Comparison of ENCODE assay signal across 23 mouse cellular contexts in the genomic region with DNA sequence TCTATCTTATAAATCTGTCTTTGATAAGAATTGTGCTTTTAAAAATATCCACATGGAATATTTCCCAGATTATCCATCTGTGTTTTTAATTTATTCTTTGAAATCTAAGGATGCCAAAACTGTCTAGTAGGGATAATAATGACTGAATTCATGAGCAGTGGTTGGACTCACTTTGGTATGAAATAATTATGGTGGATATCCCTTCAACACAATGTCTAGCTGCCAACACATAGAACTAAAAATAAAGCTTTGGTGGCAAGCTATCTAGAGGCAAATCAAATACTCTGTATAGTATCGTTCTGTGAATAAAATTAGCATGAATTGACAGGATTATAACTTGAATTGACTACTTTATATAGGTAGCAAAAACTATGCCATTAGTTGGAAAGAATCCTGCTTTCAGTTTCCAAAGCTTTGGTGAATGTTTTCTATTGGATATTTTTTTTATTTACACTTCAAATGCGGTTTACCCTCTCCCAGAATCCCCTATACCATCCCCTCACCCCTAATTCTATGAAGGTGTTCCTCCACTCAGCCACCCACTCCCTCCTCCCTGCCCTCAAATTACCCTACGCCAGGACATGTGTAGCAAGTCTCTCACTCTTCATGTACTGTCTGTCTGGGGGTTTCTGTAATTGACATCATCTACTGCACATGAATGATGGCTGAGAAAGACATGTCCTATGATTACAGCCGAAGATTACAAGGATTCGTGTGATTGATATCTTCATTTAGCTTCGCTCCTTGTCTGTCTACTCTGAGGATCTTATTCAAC.
"Had no signal": no experiment of that assay in that cellular context is flagged by ENCODE, and none has a peak within 500 bp of the region (broad histone marks: within the 10 kb centered on the region; RNA-seq: fewer than 3 reads in every experiment).

No protein-coding gene starts in this region.

- H3K4me1 ChIP-seq: limb, embryonic 12.5 days; limb, embryonic 15.5 days; megakaryocyte, embryonic 14.5 days; midbrain, embryonic 12.5 days; midbrain, embryonic 15.5 days; neural tube, embryonic 12.5 days; stomach, embryonic 15.5 days had no signal

- H3K9ac ChIP-seq: limb, embryonic 12.5 days; limb, embryonic 15.5 days; liver, embryonic 14.5 days; liver, postnatal 0 days; lung, embryonic 14.5 days; midbrain, embryonic 12.5 days; midbrain, embryonic 15.5 days; neural tube, embryonic 12.5 days; stomach, embryonic 15.5 days had no signal

- H3K36me3 ChIP-seq: limb, embryonic 12.5 days; limb, embryonic 15.5 days; midbrain, embryonic 12.5 days; midbrain, embryonic 15.5 days; neural tube, embryonic 12.5 days; stomach, embryonic 15.5 days had no signal

- H3K27me3 ChIP-seq: limb, embryonic 12.5 days; limb, embryonic 15.5 days; megakaryocyte, embryonic 14.5 days; midbrain, embryonic 12.5 days; midbrain, embryonic 15.5 days; neural tube, embryonic 12.5 days; stomach, embryonic 15.5 days had no signal

- H3K27ac ChIP-seq: limb, embryonic 12.5 days; limb, embryonic 15.5 days; liver, embryonic 14.5 days; midbrain, embryonic 12.5 days; midbrain, embryonic 15.5 days; neural tube, embryonic 12.5 days; stomach, embryonic 15.5 days had no signal

- H3K9me3 ChIP-seq: limb, embryonic 12.5 days; limb, embryonic 15.5 days; megakaryocyte, embryonic 14.5 days; midbrain, embryonic 12.5 days; midbrain, embryonic 15.5 days; neural tube, embryonic 12.5 days; stomach, embryonic 15.5 days had no signal

- ATAC-seq: liver, postnatal 0 days; lung, postnatal 0 days; midbrain, embryonic 15.5 days had no signal

- H3K4me2 ChIP-seq: limb, embryonic 12.5 days; limb, embryonic 15.5 days; liver, embryonic 11.5 days; lung, embryonic 14.5 days; midbrain, embryonic 12.5 days; midbrain, embryonic 15.5 days; neural tube, embryonic 12.5 days; stomach, embryonic 15.5 days had no signal

- H3K4me3 ChIP-seq: limb, embryonic 12.5 days; limb, embryonic 15.5 days; megakaryocyte, embryonic 14.5 days; midbrain, embryonic 12.5 days; midbrain, embryonic 15.5 days; neural tube, embryonic 12.5 days; stomach, embryonic 15.5 days had no signal

- DNase-seq: kidney, adult 9 months; kidney, postnatal 14 days; kidney, postnatal 4 days; left cerebral cortex, postnatal 4 days; liver, postnatal 0 days; lung, embryonic 14.5 days; lung, postnatal 36 days; retina, postnatal 1 day; right cerebral cortex, postnatal 25 days; spleen, adult 18-20 months; thymus, adult 18-20 months; thymus, postnatal 14 days; thymus, postnatal 4 days had no signal
